Mouse (Mus musculus): ENCODE results near the gene Dut. TPM values are rescaled to one million over a fixed set of nuclear protein-coding genes. Genes with fewer than 3 reads are reported as not detected.

Gene Dut
- total and polyA plus RNA-seq, 3 experiments: 146 to 331 (median 276) TPM

DNA sequence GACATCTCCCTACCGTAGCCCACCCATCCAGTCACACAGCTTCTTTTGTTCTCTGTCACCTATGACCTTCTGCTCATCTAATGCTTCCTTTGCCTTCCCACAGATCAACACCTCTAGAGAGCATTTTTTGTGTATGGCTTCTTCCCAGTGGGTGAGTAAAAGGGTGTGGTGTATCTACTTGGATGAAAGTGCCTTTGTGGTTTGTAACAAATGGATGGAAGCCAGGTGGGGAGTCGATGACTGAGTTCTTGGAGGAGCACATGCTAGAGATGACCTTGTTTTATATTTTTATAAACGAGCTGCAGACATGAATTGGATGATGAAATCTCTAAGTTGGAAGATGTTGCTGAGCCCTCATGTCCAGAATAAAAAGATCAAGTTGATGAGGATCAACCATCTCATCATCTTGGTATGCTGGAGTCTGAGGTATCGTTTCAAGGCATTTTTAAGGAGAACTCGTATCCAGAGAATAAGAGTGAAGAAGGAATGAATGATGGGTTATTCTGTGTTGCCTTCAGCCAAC lies 47.0 kb downstream of the Dut start:
- Histone ChIP-seq H3K9ac (ENCODE audit: control insufficient read depth, low read depth, low read length, poor library complexity, severe bottlenecking) (no peak overlapping the region), H3K4me1 (ENCODE audit: control insufficient read depth in 1 of 2, insufficient read depth in 2 of 2, low read length in 2 of 2) (no peaks in the 10 kb centered on the region), H3K36me3 (ENCODE audit: control insufficient read depth in 1 of 2, insufficient read depth in 2 of 2, low read length in 2 of 2) (no peaks in the 10 kb centered on the region), H3K4me3 (ENCODE audit: control insufficient read depth in 1 of 2, insufficient read depth in 1 of 2, low read depth in 2 of 2, low read length in 2 of 2) (no peak overlapping the region), H3K27ac (ENCODE audit: control insufficient read depth, low read depth, low read length) (no peak overlapping the region), H3K9me3 (replicated peaks; ENCODE audit: insufficient read depth, low read length) (no peaks in the 10 kb centered on the region), H3K27me3 (ENCODE audit: control insufficient read depth in 1 of 2, insufficient read depth in 2 of 2, low read length in 2 of 2) (no peaks in the 10 kb centered on the region; a peak in 1 of 4 replicates), H3K79me2 (ENCODE audit: control insufficient read depth, insufficient read depth, low read length, poor library complexity) (no peaks in the 10 kb centered on the region)
- no peak for DNase-seq (ENCODE audit: low read depth, low spot score)
- TF ChIP-seq MXI1 (IDR thresholded peaks at IDR 0.05; ENCODE audit: low read depth, low read length) (no peak), MEF2A (IDR thresholded peaks at IDR 0.05; ENCODE audit: extremely low read depth, insufficient replicate concordance, low read depth, low read length, poor library complexity, severe bottlenecking) (no peak), BHLHE40 (IDR thresholded peaks at IDR 0.05; ENCODE audit: borderline replicate concordance, low read depth, low read length) (no peak), POLR2A (IDR thresholded peaks at IDR 0.05; ENCODE audit: control insufficient read depth in 1 of 2, insufficient read depth in 1 of 2, low read depth in 1 of 2, low read length in 2 of 2, poor library complexity in 1 of 2) (no peak), RCOR1 (IDR thresholded peaks at IDR 0.05; ENCODE audit: low read depth, low read length) (no peak), EP300 (IDR thresholded peaks at IDR 0.05; ENCODE audit: low read depth in 1 of 2, low read length in 2 of 2) (no peak), TAL1 (IDR thresholded peaks at IDR 0.05; ENCODE audit: low read length) (no peak), CHD2 (IDR thresholded peaks at IDR 0.05; ENCODE audit: low read length) (no peak), USF1 (IDR thresholded peaks at IDR 0.05; ENCODE audit: low read depth, low read length) (no peak), ELF1 (IDR thresholded peaks at IDR 0.05; ENCODE audit: low read depth, low read length) (no peak), CTCF (IDR thresholded peaks at IDR 0.05 in 2 of 3, conservative IDR thresholded peaks at IDR 0.05 in 1 of 3; ENCODE audit: control insufficient read depth in 1 of 3, insufficient read depth in 1 of 3, low read depth in 2 of 3, low read length in 3 of 3, poor library complexity in 1 of 3, severe bottlenecking in 1 of 3) (no peak), RAD21 (IDR thresholded peaks at IDR 0.05; ENCODE audit: low read depth, low read length) (no peak), JUND (IDR thresholded peaks at IDR 0.05; ENCODE audit: low read depth, low read length) (no peak), GATA1 (IDR thresholded peaks at IDR 0.05; ENCODE audit: low read depth, low read length) (no peak), KAT2A (conservative IDR thresholded peaks at IDR 0.05; ENCODE audit: low read depth, low read length) (no peak)

DNA sequence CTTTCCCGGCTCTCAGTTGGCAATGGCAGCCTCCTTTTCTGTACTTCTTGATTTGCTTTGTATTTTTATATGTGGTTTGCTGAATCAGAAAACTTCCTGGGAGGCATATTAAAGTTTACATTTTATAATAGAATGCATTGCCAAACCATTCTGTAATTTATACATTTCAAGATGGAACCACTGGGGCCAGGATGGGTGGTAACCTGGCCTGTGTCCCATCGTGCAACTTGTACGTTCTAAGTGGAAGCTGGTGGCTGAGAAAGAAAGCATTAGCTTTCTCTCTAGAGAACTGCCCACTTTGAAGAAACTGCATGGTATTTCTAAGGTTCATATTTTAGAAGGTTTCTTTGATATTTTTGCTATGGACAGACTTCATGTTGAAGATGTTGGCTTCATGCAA lies 48.5 kb downstream of the Dut start:
- Histone ChIP-seq H3K27me3 (ENCODE audit: control insufficient read depth in 1 of 2, insufficient read depth in 2 of 2, low read length in 2 of 2) (no peaks in the 10 kb centered on the region), H3K9me3 (replicated peaks; ENCODE audit: insufficient read depth, low read length) (no peaks in the 10 kb centered on the region), H3K36me3 (ENCODE audit: control insufficient read depth in 1 of 2, insufficient read depth in 2 of 2, low read length in 2 of 2) (no peaks in the 10 kb centered on the region), H3K4me3 (ENCODE audit: control insufficient read depth in 1 of 2, insufficient read depth in 1 of 2, low read depth in 2 of 2, low read length in 2 of 2) (no peak overlapping the region), H3K27ac (ENCODE audit: control insufficient read depth, low read depth, low read length) (no peak overlapping the region), H3K9ac (ENCODE audit: control insufficient read depth, low read depth, low read length, poor library complexity, severe bottlenecking) (no peak overlapping the region), H3K79me2 (ENCODE audit: control insufficient read depth, insufficient read depth, low read length, poor library complexity) (no peaks in the 10 kb centered on the region), H3K4me1 (ENCODE audit: control insufficient read depth in 1 of 2, insufficient read depth in 2 of 2, low read length in 2 of 2) (no peaks in the 10 kb centered on the region)
- DNase-seq (ENCODE audit: low read depth, low spot score): no peak
- no peak for TF ChIP-seq EP300 (IDR thresholded peaks at IDR 0.05; ENCODE audit: low read depth in 1 of 2, low read length in 2 of 2)
- TF ChIP-seq MXI1 (IDR thresholded peaks at IDR 0.05; ENCODE audit: low read depth, low read length): no peak
- no peak for TF ChIP-seq SIN3A (IDR thresholded peaks at IDR 0.05; ENCODE audit: low read length)
- TF ChIP-seq NRF1 (IDR thresholded peaks at IDR 0.05; ENCODE audit: insufficient read depth, low read depth, low read length, poor library complexity, severe bottlenecking): no peak
- TF ChIP-seq POLR2AphosphoS5 (IDR thresholded peaks at IDR 0.05; ENCODE audit: borderline replicate concordance, low read depth, low read length): no peak
- no peak for TF ChIP-seq TAL1 (IDR thresholded peaks at IDR 0.05; ENCODE audit: low read length)
- no peak for TF ChIP-seq ZKSCAN1 (IDR thresholded peaks at IDR 0.05; ENCODE audit: low read depth, low read length)
- TF ChIP-seq POLR2AphosphoS2 (IDR thresholded peaks at IDR 0.05; ENCODE audit: low read length): no peak
- no peak for TF ChIP-seq JUND (IDR thresholded peaks at IDR 0.05; ENCODE audit: low read depth, low read length)
